Mouse (Mus musculus): ENCODE measurements around the gene Zkscan17. TPM values are rescaled to one million over a fixed set of nuclear protein-coding genes. Genes with fewer than 3 reads are reported as not detected.

Gene Zkscan17
- polyA plus RNA-seq, 1 experiment from 2014 or later = 21.5 TPM

DNA sequence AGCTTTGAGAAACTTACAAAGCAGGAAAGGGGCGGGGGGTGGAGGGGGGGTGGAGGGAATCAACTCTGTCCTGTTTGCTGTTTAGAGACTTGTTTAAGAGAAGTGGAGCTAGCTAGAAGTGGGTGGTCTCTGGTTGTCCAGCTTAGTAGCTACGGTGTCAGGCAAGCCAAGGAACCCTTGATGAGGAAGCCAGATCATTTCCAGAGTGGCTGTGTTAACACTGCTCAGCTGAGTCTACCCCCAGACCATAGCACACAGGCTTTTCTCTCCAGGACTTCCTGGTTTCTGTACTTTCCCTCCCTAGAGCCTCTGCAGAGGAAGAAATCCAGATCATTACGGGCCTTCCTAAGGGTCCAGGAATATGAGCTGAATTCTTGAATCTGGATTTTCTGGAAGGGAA lies 11.8 kb downstream of the Zkscan17 start:
- no peaks in the 10 kb centered on the region for H3K36me3 ChIP-seq (replicated peaks; ENCODE audit: control insufficient read depth, insufficient read depth, low read depth, low read length)
- H3K27me3 ChIP-seq (ENCODE audit: control insufficient read depth, insufficient read depth, low read length) = no peaks in the 10 kb centered on the region
- H3K4me1 ChIP-seq (ENCODE audit: control insufficient read depth, insufficient read depth, low read length) = no peaks in the 10 kb centered on the region
- DNase-seq (ENCODE audit: low spot score) = no peak
- no peak overlapping the region for H3K4me3 ChIP-seq (ENCODE audit: low read depth, low read length)
- H3K9me3 ChIP-seq (replicated peaks; ENCODE audit: control insufficient read depth, low read length) = no peaks in the 10 kb centered on the region
- WGBS = 49% methylated on average over 3 of the region's 3 CpGs
- H3K4me2 ChIP-seq (ENCODE audit: low read depth, low read length) = no peak overlapping the region
- no peak for ATAC-seq (replicated peaks; ENCODE audit: insufficient number of reproducible peaks, low FRiP score, low TSS enrichment, low read depth)
- no peak overlapping the region for H3K27ac ChIP-seq (replicated peaks; ENCODE audit: low read depth, low read length)
- H3K9ac ChIP-seq (replicated peaks; ENCODE audit: low read length) = no peak overlapping the region

- whole genome bisulfite sequencing = 60% methylated on average over 6 of the region's 6 CpGs
- DNase-seq (ENCODE audit: low spot score) (no peak), ATAC-seq (replicated peaks; ENCODE audit: insufficient number of reproducible peaks, low FRiP score, low TSS enrichment, low read depth) (no peak)
- Histone ChIP-seq H3K4me2 (ENCODE audit: low read depth, low read length) (no peak overlapping the region), H3K4me3 (ENCODE audit: low read depth, low read length) (no peak overlapping the region), H3K4me1 (ENCODE audit: control insufficient read depth, insufficient read depth, low read length) (no peaks in the 10 kb centered on the region), H3K27ac (replicated peaks; ENCODE audit: low read depth, low read length) (no peak overlapping the region), H3K27me3 (ENCODE audit: control insufficient read depth, insufficient read depth, low read length) (no peaks in the 10 kb centered on the region), H3K9me3 (replicated peaks; ENCODE audit: control insufficient read depth, low read length) (no peaks in the 10 kb centered on the region), H3K36me3 (replicated peaks; ENCODE audit: control insufficient read depth, insufficient read depth, low read depth, low read length) (no peaks in the 10 kb centered on the region), H3K9ac (replicated peaks; ENCODE audit: low read length) (no peak overlapping the region)
Measured at GRCm38 (mm10) chr11:59514381-59514780, 12.2 kb downstream of the Zkscan17 start.

DNA sequence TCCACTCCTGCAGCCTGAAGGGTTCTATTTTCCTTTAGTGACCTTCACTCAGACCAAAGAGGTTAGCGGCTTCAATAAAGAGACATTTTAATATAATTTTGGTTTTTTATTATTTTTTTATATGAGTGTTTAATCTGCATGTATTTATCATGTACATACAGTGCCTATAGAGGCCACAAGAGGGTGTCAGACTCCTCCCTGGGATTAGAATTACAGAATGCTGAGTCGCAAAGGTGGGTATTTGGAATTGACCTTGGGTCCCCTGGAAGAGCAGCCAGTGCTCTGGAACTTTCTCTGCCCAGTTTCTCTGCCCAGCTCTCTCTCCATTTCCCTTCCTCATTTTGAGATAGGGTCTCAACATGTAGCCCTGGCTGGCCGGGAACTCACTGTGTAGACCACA lies 13.0 kb downstream of the Zkscan17 start:
- no peak overlapping the region for H3K9ac ChIP-seq (replicated peaks; ENCODE audit: low read length)

GRCm38 (mm10) chr11:59512733-59513132 lies 13.8 kb downstream of the Zkscan17 start:
- Histone ChIP-seq H3K27ac (replicated peaks; ENCODE audit: low read depth, low read length) (no peak overlapping the region), H3K27me3 (ENCODE audit: control insufficient read depth, insufficient read depth, low read length) (no peaks in the 10 kb centered on the region), H3K4me2 (ENCODE audit: low read depth, low read length) (no peak overlapping the region), H3K36me3 (replicated peaks; ENCODE audit: control insufficient read depth, insufficient read depth, low read depth, low read length) (no peaks in the 10 kb centered on the region), H3K4me3 (ENCODE audit: low read depth, low read length) (no peak overlapping the region), H3K4me1 (ENCODE audit: control insufficient read depth, insufficient read depth, low read length) (no peaks in the 10 kb centered on the region), H3K9me3 (replicated peaks; ENCODE audit: control insufficient read depth, low read length) (no peaks in the 10 kb centered on the region), H3K9ac (replicated peaks; ENCODE audit: low read length) (no peak overlapping the region)
- no peak for DNase-seq (ENCODE audit: low spot score)
- 84% methylated on average over 10 of the region's 10 CpGs for WGBS
- ATAC-seq (replicated peaks; ENCODE audit: insufficient number of reproducible peaks, low FRiP score, low TSS enrichment, low read depth) = no peak

More for the DNA sequence above, 13.0 kb downstream of the Zkscan17 start:
- Histone ChIP-seq H3K27me3 (ENCODE audit: control insufficient read depth, insufficient read depth, low read length) (no peaks in the 10 kb centered on the region), H3K4me2 (ENCODE audit: low read depth, low read length) (no peak overlapping the region), H3K36me3 (replicated peaks; ENCODE audit: control insufficient read depth, insufficient read depth, low read depth, low read length) (no peaks in the 10 kb centered on the region), H3K4me1 (ENCODE audit: control insufficient read depth, insufficient read depth, low read length) (no peaks in the 10 kb centered on the region), H3K27ac (replicated peaks; ENCODE audit: low read depth, low read length) (no peak overlapping the region), H3K9me3 (replicated peaks; ENCODE audit: control insufficient read depth, low read length) (no peaks in the 10 kb centered on the region), H3K4me3 (ENCODE audit: low read depth, low read length) (no peak overlapping the region)
- ATAC-seq (replicated peaks; ENCODE audit: insufficient number of reproducible peaks, low FRiP score, low TSS enrichment, low read depth) (no peak), DNase-seq (ENCODE audit: low spot score) (no peak)
- 86% methylated on average over 3 of the region's 3 CpGs for WGBS

GRCm38 (mm10) chr11:59511558-59511957 lies 15.0 kb downstream of the Zkscan17 start:
- DNase-seq (ENCODE audit: low spot score) (no peak), ATAC-seq (replicated peaks; ENCODE audit: insufficient number of reproducible peaks, low FRiP score, low TSS enrichment, low read depth) (no peak)
- Histone ChIP-seq H3K36me3 (replicated peaks; ENCODE audit: control insufficient read depth, insufficient read depth, low read depth, low read length) (no peaks in the 10 kb centered on the region), H3K9me3 (replicated peaks; ENCODE audit: control insufficient read depth, low read length) (no peaks in the 10 kb centered on the region), H3K27ac (replicated peaks; ENCODE audit: low read depth, low read length) (no peak overlapping the region), H3K27me3 (ENCODE audit: control insufficient read depth, insufficient read depth, low read length) (no peaks in the 10 kb centered on the region), H3K9ac (replicated peaks; ENCODE audit: low read length) (no peak overlapping the region), H3K4me2 (ENCODE audit: low read depth, low read length) (no peak overlapping the region), H3K4me1 (ENCODE audit: control insufficient read depth, insufficient read depth, low read length) (no peaks in the 10 kb centered on the region; the same call in 1 of the 2 replicates), H3K4me3 (ENCODE audit: low read depth, low read length) (no peak overlapping the region)
- WGBS = 67% methylated on average over 1 of the region's 1 CpGs

- Histone ChIP-seq H3K9ac (replicated peaks; ENCODE audit: low read length) (peak overlapping the region; percentile 97), H3K36me3 (replicated peaks; ENCODE audit: control insufficient read depth, insufficient read depth, low read depth, low read length) (peaks cover 6% of the 10 kb centered on the region), H3K4me2 (ENCODE audit: low read depth, low read length) (peak overlapping the region; percentile 86), H3K9me3 (replicated peaks; ENCODE audit: control insufficient read depth, low read length) (no peaks in the 10 kb centered on the region), H3K4me3 (ENCODE audit: low read depth, low read length) (peak overlapping the region; percentile 91), H3K27ac (replicated peaks; ENCODE audit: low read depth, low read length) (peak overlapping the region; percentile 94), H3K27me3 (ENCODE audit: control insufficient read depth, insufficient read depth, low read length) (no peaks in the 10 kb centered on the region), H3K4me1 (ENCODE audit: control insufficient read depth, insufficient read depth, low read length) (no peaks in the 10 kb centered on the region; the same call in 1 of the 2 replicates)
- ATAC-seq (replicated peaks; ENCODE audit: insufficient number of reproducible peaks, low FRiP score, low TSS enrichment, low read depth) = peak; percentile 10
- DNase-seq (ENCODE audit: low spot score) = no peak
- WGBS = under 1% methylated on average over 14 of the region's 14 CpGs
Measured at GRCm38 (mm10) chr11:59506713-59507074, 19.9 kb downstream of the Zkscan17 start.

- Histone ChIP-seq H3K27me3 (ENCODE audit: control insufficient read depth, insufficient read depth, low read length) (no peaks in the 10 kb centered on the region), H3K9ac (replicated peaks; ENCODE audit: low read length) (peak overlapping the region; percentile 97), H3K27ac (replicated peaks; ENCODE audit: low read depth, low read length) (peak overlapping the region; percentile 94), H3K4me1 (ENCODE audit: control insufficient read depth, insufficient read depth, low read length) (no peaks in the 10 kb centered on the region; the same call in 1 of the 2 replicates), H3K4me2 (ENCODE audit: low read depth, low read length) (peak overlapping the region; percentile 86), H3K9me3 (replicated peaks; ENCODE audit: control insufficient read depth, low read length) (no peaks in the 10 kb centered on the region), H3K4me3 (ENCODE audit: low read depth, low read length) (peak overlapping the region; percentile 91), H3K36me3 (replicated peaks; ENCODE audit: control insufficient read depth, insufficient read depth, low read depth, low read length) (peaks cover 6% of the 10 kb centered on the region)
- under 1% methylated on average over 52 of the region's 71 CpGs for WGBS
- DNase-seq (ENCODE audit: low spot score) (peak; percentile 95), ATAC-seq (replicated peaks; ENCODE audit: insufficient number of reproducible peaks, low FRiP score, low TSS enrichment, low read depth) (peak; percentile 92)
Measured at GRCm38 (mm10) chr11:59505839-59506712, 20.5 kb downstream of the Zkscan17 start.

DNA sequence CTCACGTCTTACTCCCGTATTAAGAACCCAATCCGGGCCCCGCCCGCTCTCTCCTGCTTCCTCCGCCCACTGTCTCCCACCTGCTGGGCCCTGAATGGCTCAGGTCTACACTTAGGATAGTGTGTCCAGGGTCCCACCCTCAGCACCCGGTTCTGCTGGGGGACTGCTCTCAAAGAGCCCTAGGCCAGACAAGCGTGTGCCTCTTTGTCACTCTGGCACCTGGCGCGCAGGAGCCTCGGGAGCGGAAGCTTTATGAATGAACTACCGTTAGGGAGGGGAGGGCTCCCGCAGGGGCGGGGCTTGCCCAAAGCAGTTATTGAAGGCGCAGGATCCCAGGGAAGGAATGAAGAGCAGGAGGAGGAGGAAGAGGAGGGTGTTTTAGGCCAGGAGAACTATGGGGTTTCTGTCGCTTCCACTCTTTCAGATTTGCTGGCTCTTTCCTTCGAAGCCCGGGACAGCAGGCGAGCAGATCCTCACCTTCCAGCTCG lies 21.2 kb downstream of the Zkscan17 start:
- peak; percentile 78 for DNase-seq (ENCODE audit: low spot score)
- H3K9me3 ChIP-seq (replicated peaks; ENCODE audit: control insufficient read depth, low read length) = no peaks in the 10 kb centered on the region
- no peaks in the 10 kb centered on the region; the same call in 1 of the 2 replicates for H3K4me1 ChIP-seq (ENCODE audit: control insufficient read depth, insufficient read depth, low read length)
- peaks cover 9% of the 10 kb centered on the region for H3K36me3 ChIP-seq (replicated peaks; ENCODE audit: control insufficient read depth, insufficient read depth, low read depth, low read length)
- peak; percentile 65 for ATAC-seq (replicated peaks; ENCODE audit: insufficient number of reproducible peaks, low FRiP score, low TSS enrichment, low read depth)
- H3K4me2 ChIP-seq (ENCODE audit: low read depth, low read length) = peak overlapping the region; percentile 86
- peak overlapping the region; percentile 97 for H3K9ac ChIP-seq (replicated peaks; ENCODE audit: low read length)
- no peaks in the 10 kb centered on the region for H3K27me3 ChIP-seq (ENCODE audit: control insufficient read depth, insufficient read depth, low read length)
- WGBS = under 1% methylated on average over 21 of the region's 21 CpGs
- H3K4me3 ChIP-seq (ENCODE audit: low read depth, low read length) = peak overlapping the region; percentile 91
- H3K27ac ChIP-seq (replicated peaks; ENCODE audit: low read depth, low read length) = peak overlapping the region; percentile 94
